Mouse (Mus musculus) megakaryocyte, embryonic 14.5 days (primary cell): ENCODE measurements around the gene Ptf1a.

Experiments
- FLI1 ChIP-seq: IDR thresholded peaks from 2 replicates; pipeline ENCODE4 v1.6.1; 2012; ENCODE audit warnings: low read length, inconsistent platforms, mixed read lengths
- GATA1 ChIP-seq: IDR thresholded peaks from 3 replicates; pipeline ENCODE4 v1.6.1; 2012; ENCODE audit warnings: mixed read lengths, low read length, inconsistent platforms, borderline replicate concordance

- no peak for TF ChIP-seq FLI1
- no peak for TF ChIP-seq GATA1
These were observed 30.4 kb upstream of the Ptf1a start for GRCm38 (mm10) chr2:19415063-19415521.
